Mouse (Mus musculus): ENCODE data around the gene Celf2. TPM values are rescaled to one million over a fixed set of nuclear protein-coding genes. Genes with fewer than 3 reads are reported as not detected.

Gene Celf2
- polyA plus RNA-seq, 1 experiment, result 127 TPM

DNA sequence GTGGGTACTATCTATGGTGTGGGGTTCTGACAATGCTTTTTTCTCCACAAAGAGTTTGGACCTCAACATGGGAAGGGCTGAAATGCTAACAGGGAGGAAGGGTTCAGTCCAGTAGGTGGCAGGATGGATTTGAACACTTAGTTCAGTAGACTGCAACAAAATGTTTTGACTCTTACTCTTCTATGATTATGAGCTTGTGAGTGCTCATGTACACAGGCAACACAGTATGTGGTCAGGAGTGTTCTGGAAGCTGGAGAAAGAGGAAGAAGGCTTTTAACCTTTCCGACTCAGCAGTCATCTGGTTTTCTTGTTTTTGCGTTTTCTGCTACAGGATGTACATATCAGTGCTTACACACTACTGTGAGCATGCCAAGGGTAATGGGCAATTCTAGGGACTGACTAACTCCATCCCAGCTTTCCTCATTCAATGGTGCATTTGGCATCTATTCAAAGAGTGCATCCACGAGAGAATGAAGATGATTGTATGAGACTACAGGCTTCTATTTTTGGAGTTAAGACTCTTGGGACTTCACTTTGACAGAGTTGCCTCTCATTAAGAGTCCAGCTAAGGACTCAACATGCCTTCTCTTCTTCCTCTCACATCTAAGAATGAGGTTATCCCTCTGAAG, 867.0 kb downstream of the Celf2 start:
- Histone ChIP-seq H3K4me3 (ENCODE audit: insufficient read depth, low read length) (no peak overlapping the region), H3K27ac (ENCODE audit: insufficient read depth, low read depth, low read length) (no peak overlapping the region), H3K4me1 (ENCODE audit: control insufficient read depth, insufficient read depth, low read length) (peaks cover 14% of the 10 kb centered on the region)
- TF ChIP-seq CTCF (IDR thresholded peaks at IDR 0.05; ENCODE audit: low read depth, low read length) (no peak), POLR2A (IDR thresholded peaks at IDR 0.05; ENCODE audit: borderline replicate concordance, low read depth, low read length) (no peak)

DNA sequence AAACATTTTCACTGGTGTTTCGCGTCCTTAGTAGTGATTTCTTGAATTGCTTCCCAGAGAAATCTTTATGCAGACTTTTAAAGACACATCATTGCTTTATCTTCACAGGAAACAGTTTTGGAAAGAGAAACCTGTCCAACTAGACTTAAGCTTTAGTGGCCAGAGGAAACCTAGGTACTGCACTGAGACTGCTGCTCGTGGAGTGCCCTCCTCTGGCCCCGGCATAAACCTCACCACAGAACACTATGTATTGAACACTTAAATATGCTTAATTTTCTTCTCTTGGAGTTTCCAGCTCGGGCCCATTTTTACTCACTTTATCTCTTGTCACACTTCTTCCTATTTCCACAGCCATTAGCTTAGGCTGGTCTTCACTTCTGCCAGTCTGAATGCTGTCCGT, 870.0 kb downstream of the Celf2 start:
- TF ChIP-seq CTCF (IDR thresholded peaks at IDR 0.05; ENCODE audit: low read depth, low read length) (no peak), POLR2A (IDR thresholded peaks at IDR 0.05; ENCODE audit: borderline replicate concordance, low read depth, low read length) (no peak)
- no peak overlapping the region for H3K4me3 ChIP-seq (ENCODE audit: insufficient read depth, low read length)
- H3K27ac ChIP-seq (ENCODE audit: insufficient read depth, low read depth, low read length), result no peak overlapping the region
- peaks cover 12% of the 10 kb centered on the region for H3K4me1 ChIP-seq (ENCODE audit: control insufficient read depth, insufficient read depth, low read length)

DNA sequence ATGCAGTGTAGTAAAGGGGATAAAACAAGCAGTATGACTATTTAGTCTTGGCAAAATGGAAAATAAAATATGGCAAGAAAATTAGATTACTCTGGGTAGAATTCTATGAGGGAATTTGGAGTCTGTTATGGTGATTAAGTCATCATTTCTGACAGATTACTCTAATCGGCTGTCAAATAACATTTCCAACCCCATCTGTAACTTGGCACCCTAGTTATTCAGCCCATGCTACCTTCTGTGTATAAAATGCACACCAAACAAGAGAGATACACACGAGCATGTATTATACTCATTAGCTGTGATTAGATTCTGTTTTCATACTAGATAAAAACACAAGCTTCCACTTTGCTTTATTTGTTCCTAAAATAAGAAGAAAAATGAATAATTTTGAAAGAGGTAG, 872.2 kb downstream of the Celf2 start:
- Histone ChIP-seq H3K27ac (ENCODE audit: insufficient read depth, low read depth, low read length) (no peak overlapping the region), H3K4me1 (ENCODE audit: control insufficient read depth, insufficient read depth, low read length) (peaks cover 4% of the 10 kb centered on the region), H3K4me3 (ENCODE audit: insufficient read depth, low read length) (no peak overlapping the region)
- TF ChIP-seq CTCF (IDR thresholded peaks at IDR 0.05; ENCODE audit: low read depth, low read length) (no peak), POLR2A (IDR thresholded peaks at IDR 0.05; ENCODE audit: borderline replicate concordance, low read depth, low read length) (no peak)

DNA sequence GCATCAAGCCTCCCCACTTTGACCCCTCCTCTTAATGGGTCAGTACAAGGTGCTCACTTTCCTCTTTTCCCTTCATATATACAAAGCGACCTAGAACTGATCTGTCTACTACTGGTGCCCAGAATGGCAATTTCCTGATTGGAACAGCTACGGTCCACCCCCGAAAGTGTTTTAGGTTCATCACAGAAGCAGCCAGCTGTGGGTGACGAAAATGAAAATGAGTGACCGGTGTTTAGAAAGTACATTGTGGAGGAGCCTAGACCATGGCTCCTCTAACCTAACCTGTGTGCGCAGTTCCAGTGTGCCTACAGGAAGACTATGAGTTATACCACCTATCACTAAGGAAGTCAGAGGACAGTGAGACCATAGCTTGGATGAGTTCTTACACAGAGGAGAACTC, 874.5 kb downstream of the Celf2 start:
- H3K4me1 ChIP-seq (ENCODE audit: control insufficient read depth, insufficient read depth, low read length), result no peaks in the 10 kb centered on the region
- H3K27ac ChIP-seq (ENCODE audit: insufficient read depth, low read depth, low read length), result no peak overlapping the region
- no peak for TF ChIP-seq CTCF (IDR thresholded peaks at IDR 0.05; ENCODE audit: low read depth, low read length)
- no peak for TF ChIP-seq POLR2A (IDR thresholded peaks at IDR 0.05; ENCODE audit: borderline replicate concordance, low read depth, low read length)
- no peak overlapping the region for H3K4me3 ChIP-seq (ENCODE audit: insufficient read depth, low read length)

DNA sequence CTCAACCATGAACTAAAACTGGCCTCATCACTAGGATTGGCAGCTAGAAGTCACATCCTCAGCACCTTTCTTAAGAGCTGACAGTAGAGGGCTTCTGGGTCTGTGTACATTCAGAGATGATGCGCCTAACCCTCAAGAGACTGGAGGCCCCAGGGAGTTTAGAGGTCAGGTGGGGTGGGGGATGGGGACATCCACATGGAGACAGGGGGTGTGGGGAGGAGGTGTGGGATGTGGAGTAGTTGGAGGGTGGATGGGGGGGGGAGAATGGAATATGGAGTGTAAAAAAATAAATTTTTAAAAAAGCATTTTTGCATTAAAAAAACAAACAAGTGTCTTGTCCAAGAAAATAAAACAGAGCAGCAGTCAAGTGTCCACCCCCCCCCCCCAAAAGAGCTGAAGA, 876.2 kb downstream of the Celf2 start:
- H3K27ac ChIP-seq (ENCODE audit: insufficient read depth, low read depth, low read length), result no peak overlapping the region
- H3K4me1 ChIP-seq (ENCODE audit: control insufficient read depth, insufficient read depth, low read length), result no peaks in the 10 kb centered on the region
- TF ChIP-seq POLR2A (IDR thresholded peaks at IDR 0.05; ENCODE audit: borderline replicate concordance, low read depth, low read length), result no peak
- no peak for TF ChIP-seq CTCF (IDR thresholded peaks at IDR 0.05; ENCODE audit: low read depth, low read length)
- no peak overlapping the region for H3K4me3 ChIP-seq (ENCODE audit: insufficient read depth, low read length)

DNA sequence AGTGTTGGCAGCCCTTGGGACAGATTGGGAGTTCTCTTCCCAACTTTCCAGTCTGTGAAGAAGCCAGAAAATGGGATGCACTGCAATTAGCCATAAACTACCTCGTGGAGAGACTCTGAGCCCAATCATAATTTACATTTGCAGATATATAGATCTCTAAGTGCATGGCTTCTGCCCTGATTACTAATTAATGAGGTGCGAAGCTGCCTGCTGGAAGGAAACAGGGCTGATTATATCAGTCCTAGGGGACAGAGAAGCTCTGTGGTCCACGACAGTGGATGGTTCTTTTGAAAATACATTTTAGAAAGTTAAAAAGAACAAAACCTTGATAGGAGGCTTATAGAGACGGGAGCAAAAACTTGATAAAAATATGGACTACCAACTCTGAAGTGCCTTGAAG, 885.6 kb downstream of the Celf2 start:
- no peak overlapping the region for H3K27ac ChIP-seq (ENCODE audit: insufficient read depth, low read depth, low read length)
- TF ChIP-seq POLR2A (IDR thresholded peaks at IDR 0.05; ENCODE audit: borderline replicate concordance, low read depth, low read length) (no peak), CTCF (IDR thresholded peaks at IDR 0.05; ENCODE audit: low read depth, low read length) (no peak)
- no peak overlapping the region for H3K4me3 ChIP-seq (ENCODE audit: insufficient read depth, low read length)
- H3K4me1 ChIP-seq (ENCODE audit: control insufficient read depth, insufficient read depth, low read length), result no peaks in the 10 kb centered on the region

DNA sequence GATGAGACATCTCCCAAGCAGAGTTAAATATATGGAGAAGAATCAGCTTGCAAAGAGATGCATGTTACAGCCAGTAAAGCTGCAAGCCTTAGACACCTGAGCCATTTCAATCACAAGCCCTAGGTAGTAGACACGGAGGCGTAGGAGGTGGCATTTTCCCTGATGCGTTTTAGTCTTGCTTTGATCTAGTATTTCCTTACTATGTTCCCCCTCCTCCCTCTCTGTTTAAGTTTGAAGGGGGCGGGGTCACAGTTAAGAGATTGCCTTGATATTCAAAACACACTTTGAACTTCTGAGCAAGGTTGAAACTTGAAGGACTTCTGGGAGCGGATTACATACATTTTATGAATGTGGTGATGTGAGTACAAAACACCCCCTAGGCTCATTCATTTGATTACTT, 887.3 kb downstream of the Celf2 start:
- Histone ChIP-seq H3K27ac (ENCODE audit: insufficient read depth, low read depth, low read length) (no peak overlapping the region), H3K4me3 (ENCODE audit: insufficient read depth, low read length) (no peak overlapping the region), H3K4me1 (ENCODE audit: control insufficient read depth, insufficient read depth, low read length) (no peaks in the 10 kb centered on the region)
- TF ChIP-seq POLR2A (IDR thresholded peaks at IDR 0.05; ENCODE audit: borderline replicate concordance, low read depth, low read length), result no peak
- no peak for TF ChIP-seq CTCF (IDR thresholded peaks at IDR 0.05; ENCODE audit: low read depth, low read length)

DNA sequence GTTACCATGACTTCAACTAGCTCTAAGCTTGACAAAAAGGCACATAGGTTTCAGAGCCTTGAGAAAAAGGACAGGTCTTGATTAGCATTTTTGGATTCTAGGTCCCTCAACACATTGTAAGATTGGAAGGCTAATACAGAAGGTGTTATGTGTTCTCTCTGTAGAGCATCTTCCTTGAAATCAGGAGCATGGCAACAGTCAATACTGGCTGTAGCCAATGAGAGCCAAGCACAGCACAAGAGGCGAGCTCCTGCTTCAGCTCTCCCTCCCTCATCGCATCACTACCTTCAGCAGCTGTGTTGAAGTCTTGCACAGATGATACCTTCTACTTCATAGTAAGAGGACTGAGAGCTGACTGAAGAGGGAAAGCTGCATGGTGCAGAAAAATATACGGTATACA, 890.5 kb downstream of the Celf2 start:
- Histone ChIP-seq H3K27ac (ENCODE audit: insufficient read depth, low read depth, low read length) (no peak overlapping the region), H3K4me1 (ENCODE audit: control insufficient read depth, insufficient read depth, low read length) (no peaks in the 10 kb centered on the region), H3K4me3 (ENCODE audit: insufficient read depth, low read length) (no peak overlapping the region)
- no peak for TF ChIP-seq CTCF (IDR thresholded peaks at IDR 0.05; ENCODE audit: low read depth, low read length)
- TF ChIP-seq POLR2A (IDR thresholded peaks at IDR 0.05; ENCODE audit: borderline replicate concordance, low read depth, low read length), result no peak

DNA sequence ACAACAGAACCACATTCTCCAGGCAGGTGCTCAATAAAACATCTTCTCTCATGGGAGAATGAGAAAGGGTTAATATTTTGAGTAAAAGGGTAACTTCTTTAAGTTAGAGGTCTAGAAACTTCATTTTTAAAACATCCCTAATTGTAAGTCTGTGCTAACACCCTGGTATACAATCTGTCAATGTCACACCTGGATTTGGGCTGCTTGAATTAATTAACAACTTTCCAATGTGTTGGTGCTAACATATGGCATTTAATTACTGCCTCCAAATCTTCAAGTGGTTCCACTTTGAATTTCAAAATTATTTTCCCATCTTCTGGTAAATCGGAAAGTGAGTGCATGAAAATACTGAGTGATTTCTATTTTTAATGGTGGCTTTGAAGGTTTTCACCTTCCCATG, 890.9 kb downstream of the Celf2 start:
- TF ChIP-seq CTCF (IDR thresholded peaks at IDR 0.05; ENCODE audit: low read depth, low read length), result no peak
- no peak overlapping the region for H3K27ac ChIP-seq (ENCODE audit: insufficient read depth, low read depth, low read length)
- H3K4me3 ChIP-seq (ENCODE audit: insufficient read depth, low read length), result no peak overlapping the region
- no peaks in the 10 kb centered on the region for H3K4me1 ChIP-seq (ENCODE audit: control insufficient read depth, insufficient read depth, low read length)

DNA sequence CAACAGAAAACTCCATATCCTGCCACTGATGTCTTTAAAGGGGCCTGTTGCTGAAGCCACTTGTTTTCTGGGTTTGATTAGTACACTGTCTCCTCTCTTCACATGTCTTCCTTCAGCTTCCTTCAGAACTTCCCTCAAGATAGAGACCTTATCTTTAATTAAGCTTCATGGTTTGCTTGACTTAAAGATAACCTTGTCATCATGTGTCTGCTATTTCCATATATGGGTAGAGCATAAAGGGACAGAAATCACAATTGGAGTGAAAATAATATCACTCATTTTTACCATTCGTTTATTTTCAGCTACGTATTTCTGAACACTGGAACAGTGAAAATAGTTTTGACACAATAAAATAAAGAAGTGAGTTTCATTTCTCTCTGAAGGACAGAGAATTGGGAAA, 905.0 kb downstream of the Celf2 start:
- Histone ChIP-seq H3K4me3 (ENCODE audit: insufficient read depth, low read length) (no peak overlapping the region), H3K27ac (ENCODE audit: insufficient read depth, low read depth, low read length) (no peak overlapping the region), H3K4me1 (ENCODE audit: control insufficient read depth, insufficient read depth, low read length) (no peaks in the 10 kb centered on the region)
- TF ChIP-seq CTCF (IDR thresholded peaks at IDR 0.05; ENCODE audit: low read depth, low read length) (no peak), POLR2A (IDR thresholded peaks at IDR 0.05; ENCODE audit: borderline replicate concordance, low read depth, low read length) (no peak)

DNA sequence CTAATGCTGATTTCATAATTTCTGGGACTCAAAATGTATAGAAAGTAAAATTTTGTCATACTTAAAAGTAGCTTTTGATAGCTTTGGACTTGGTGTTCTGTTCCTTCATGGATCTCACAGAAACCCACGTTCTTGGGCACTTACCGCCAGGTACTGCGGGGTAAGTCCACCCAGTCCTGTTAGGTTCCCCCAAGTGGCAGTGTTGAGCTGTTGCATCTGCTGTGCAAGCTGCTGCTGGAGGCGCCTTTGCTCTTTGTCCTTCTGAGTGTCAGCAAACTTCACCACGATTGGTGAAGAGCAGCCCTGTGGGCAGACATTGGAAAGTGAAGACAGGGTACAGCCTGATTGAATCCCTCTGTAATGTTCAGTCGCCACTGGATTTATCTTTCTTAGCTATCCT, 905.5 kb downstream of the Celf2 start:
- Histone ChIP-seq H3K4me3 (ENCODE audit: insufficient read depth, low read length) (no peak overlapping the region), H3K27ac (ENCODE audit: insufficient read depth, low read depth, low read length) (no peak overlapping the region), H3K4me1 (ENCODE audit: control insufficient read depth, insufficient read depth, low read length) (no peaks in the 10 kb centered on the region)
- no peak for TF ChIP-seq CTCF (IDR thresholded peaks at IDR 0.05; ENCODE audit: low read depth, low read length)
- no peak for TF ChIP-seq POLR2A (IDR thresholded peaks at IDR 0.05; ENCODE audit: borderline replicate concordance, low read depth, low read length)

Measured in bone marrow macrophage, adult 2 months (primary cell).